Mouse (Mus musculus) lung, postnatal 0 days (tissue): ENCODE results near the gene Ctu1.

ENCODE experiments used
- CTCF ChIP-seq: IDR thresholded peaks from 2 replicates; pipeline ENCODE4 v1.5.1; 2016; ENCODE audit warnings: antibody characterized with exemption, mild to moderate bottlenecking
- EP300 ChIP-seq: IDR thresholded peaks from 2 replicates; pipeline ENCODE4 v1.6.1; 2016; ENCODE audit warnings: antibody characterized with exemption, mild to moderate bottlenecking, control low read depth

- no peak for TF ChIP-seq CTCF
- no peak for TF ChIP-seq EP300
Measured at GRCm38 (mm10) chr7:43643046-43643652, 28.7 kb upstream of the Ctu1 start.
